Mouse (Mus musculus) effector memory CD4-positive, alpha-beta T cell, adult 5 months (primary cell): ENCODE results near the gene Med12l. TPM values are rescaled to one million over a fixed set of nuclear protein-coding genes. Genes with fewer than 3 reads are reported as not detected.

Experiments used
- polyA plus RNA-seq: library from polyadenylated mRNA; unstranded; fragments of 100-300 nt; shearing (Covaris generic); gene quantifications from one replicate; pipeline ENCODE4 v1.2.1, GENCODE M21; 2017

Gene Med12l
- 1.4 TPM for polyA plus RNA-seq

DNA sequence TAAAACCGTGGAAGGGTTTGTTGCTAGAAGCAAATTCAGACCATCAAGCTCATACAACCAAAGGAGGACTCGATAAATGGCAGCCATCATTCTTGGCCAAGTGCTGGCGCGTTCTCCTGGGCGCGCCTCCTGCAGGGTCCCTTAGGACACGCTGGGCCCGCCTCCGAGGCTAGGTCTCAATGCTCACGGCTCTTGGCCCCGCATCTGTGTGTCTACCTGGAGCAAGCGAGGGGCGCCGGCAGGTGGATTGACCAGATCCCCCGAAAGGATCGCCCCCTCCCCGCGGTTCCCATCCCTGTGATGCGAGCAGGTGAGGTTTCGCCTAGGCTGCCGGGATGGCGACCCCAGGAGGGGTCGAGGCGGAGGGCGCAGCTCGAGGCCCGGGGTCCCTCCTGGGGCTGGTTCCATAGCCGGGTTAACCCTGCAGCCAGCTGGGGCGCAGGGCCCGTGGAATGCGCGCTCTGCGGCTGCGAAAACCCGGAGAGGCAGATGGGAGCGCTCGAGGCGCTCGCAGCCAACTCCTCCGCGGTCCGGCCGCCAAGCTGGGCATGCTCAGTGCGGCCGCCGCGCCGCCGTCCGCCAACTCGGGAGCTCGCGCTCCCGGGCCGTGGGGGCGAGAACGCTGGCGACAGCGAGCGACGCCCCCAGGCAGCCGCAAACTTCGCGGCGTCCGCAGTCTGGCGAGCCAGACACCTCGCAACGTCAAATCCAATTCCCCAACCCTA, at the start of gene Med12l:
Gene Med12l, plus strand, starts transcription at position 555 of the 725 bp plus-strand sequence.

DNA sequence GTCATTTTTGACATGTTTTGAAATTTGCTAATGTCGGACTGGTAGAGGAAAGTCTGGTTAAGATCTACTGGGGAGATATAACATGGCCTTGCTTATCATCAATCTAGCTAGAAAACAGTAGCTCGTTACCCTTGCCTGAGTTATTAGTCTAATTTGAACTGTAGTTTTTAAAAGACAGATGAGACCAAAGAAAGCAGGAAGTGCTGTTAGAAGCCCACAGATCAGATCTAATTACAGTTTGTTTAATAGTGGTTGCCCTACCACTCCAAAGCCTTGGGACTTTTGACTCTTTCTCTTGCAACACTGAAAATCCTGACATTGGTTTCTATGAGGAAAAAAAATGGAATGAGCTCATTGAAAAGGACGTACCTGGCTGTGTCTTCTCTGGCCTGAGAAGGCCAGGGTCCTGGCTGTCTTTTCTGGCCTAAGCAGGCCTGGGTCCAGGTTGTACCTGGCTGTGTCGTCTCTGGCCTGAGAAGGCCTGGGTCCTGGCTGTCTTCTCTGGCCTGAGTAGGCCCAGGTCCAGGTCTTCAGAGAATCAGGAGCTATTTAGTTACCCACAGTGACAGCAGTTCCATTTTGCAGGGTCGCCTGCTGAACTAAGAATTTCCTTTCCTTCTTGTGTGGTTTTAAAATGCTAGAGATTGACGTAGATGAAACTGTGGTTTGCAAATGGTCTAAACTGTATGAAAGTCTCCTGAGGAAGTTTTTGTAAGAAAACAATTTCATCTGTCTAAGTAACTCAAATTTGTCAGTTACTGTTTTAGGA, 95.8 kb downstream of the Med12l start, which contains the start of gene Gpr171:
Gene Gpr171, minus strand, starts transcription at position 604 of the 769 bp plus-strand sequence.

DNA sequence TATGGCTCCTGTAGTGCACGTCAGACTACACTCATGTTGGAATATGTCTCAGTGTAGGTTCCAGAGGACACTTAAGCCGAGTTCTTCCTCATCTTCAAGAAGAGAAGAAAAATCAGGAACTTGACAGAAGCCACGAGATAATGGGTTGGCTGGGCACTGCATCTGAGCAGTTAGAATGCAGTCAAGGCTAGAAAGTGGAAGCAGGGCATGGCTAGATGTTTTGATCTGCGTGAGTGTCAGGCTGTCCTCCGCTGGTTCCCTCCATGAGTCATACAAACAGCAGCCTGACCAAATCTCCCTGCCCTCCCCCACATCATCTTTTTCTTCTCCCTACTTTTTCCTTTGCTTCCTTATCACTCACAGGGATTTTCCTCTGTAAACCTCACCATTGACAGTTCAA, 147.8 kb downstream of the Med12l start, which contains the start of gene P2ry14:
Gene P2ry14, minus strand, starts transcription at position 195 of the 400 bp plus-strand sequence.

DNA sequence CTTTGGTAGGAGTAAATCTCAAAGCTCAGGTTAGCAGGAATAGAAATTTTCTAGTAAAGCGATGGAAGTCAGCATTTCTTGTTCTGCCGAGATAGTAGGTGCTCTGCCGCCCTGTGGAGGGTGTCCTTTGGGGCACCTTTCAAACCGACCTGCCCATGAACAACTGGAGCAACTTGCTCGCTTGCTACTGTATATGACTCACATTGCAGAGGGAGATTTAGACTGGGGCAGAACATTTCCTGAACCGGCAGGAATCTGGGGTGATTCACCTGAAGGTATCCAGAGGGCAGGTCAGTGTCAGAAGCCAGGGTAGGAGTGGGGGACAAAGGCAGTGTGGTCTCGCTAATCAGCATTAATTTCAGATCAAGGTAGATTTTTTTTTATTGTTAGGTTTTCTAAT, 189.3 kb downstream of the Med12l start, which contains the start of gene Gpr87:
Gene Gpr87, minus strand, starts transcription at position 167 of the 400 bp plus-strand sequence.

DNA sequence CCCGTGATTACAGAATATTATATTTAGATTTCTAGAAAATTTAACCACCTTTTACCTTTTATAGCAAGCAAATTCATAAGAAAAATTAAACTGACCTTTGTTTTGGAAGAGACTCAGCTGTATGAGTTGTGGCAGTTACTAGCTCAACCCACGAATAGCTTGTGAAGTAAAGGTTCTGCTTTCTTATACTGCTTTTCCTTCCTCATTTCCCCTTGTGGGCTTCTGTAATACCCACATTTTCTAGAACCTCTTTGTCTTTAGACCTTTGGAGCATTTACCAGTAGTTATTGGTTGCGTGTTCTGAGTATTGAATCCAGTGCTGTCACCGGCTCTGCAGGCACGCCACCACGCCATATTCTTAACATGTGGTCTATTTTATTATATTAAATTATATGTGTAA, 205.1 kb downstream of the Med12l start, which contains the start of gene P2ry13:
Gene P2ry13, minus strand, starts transcription at position 156 of the 400 bp plus-strand sequence.

DNA sequence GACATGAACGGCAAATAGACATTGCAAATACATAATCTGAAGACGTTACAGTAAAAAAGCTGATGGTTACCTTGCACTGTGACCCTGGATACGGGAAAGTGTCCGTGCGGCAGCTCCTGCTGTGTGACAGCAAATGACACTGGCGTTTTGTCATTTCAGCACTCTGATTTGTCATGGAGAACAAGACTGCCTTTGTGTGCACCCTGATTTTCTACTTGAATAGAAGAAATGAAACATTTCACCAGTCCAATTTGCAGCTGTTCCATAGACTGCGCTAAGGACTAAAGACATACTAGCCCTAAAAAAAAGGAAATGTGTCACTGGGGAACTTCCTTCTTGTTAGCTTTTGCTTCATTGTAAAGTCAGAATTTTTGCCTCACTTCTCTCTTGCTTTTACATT, 257.1 kb downstream of the Med12l start, which contains the start of gene P2ry12:
Gene P2ry12, minus strand, starts transcription at position 168 of the 400 bp plus-strand sequence.

DNA sequence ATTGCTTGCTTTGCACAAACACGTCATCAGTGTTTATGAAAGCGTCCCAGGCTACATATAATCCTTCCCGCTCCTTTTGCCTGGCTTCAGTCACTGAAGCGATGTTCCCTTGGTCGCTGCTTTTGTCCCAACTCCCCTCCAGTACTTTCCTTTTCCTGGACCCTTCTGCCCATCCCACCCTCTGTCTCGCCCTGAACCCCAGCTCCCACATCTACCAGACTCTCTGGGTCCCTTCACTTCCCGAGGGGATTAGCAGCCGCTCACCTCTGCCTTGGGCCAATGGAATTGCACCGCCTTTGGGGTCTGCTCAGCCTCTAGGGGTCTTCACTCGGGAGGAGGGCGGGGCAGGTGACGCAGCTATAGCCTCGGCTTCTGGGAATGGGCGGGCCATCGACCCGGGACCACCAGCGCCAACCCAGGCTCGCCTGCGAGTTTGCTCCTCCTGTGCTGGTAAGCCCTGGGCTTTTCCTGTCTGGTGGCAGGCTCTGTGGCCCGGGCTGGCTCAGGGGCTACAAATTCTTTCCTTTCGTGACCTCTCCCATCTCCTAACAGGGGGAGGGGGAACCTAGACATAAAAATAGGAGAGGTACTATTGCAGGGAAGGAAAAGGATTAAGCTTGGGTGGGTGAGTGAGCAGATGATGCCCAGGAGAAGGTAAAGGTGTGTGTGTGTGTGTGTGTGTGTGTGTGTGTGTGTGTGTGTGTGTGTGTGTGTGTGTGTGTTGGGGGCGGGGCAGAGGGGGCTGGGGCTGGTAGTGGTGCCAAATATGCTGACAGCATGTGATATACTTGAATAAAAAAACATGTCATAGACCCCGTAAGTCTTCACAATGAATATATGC, 338.7 kb downstream of the Med12l start, which contains the start of gene Igsf10:
Gene Igsf10, minus strand, starts transcription at position 330 of the 841 bp plus-strand sequence.

Other genes starting within 250 kb of the Med12l start
- not detected for gene Mindy4b-ps, start 183.5 kb upstream of the Med12l start, polyA plus RNA-seq
- not detected for gene Clrn1, start 120.5 kb upstream of the Med12l start, polyA plus RNA-seq
- gene Gpr171, start 96.0 kb downstream of the Med12l start, polyA plus RNA-seq = 92.3 TPM
- gene P2ry14, start 147.8 kb downstream of the Med12l start, polyA plus RNA-seq = 2.8 TPM
- gene Gpr87, start 189.3 kb downstream of the Med12l start, polyA plus RNA-seq = not detected
- not detected for gene P2ry13, start 205.1 kb downstream of the Med12l start, polyA plus RNA-seq